Mouse (Mus musculus): ENCODE measurements around the gene Mad1l1. TPM values are rescaled to one million over a fixed set of nuclear protein-coding genes. Genes with fewer than 3 reads are reported as not detected.
A peak's percentile ranks its signal among the peaks of the same experiment; 100 is the strongest.

Mad1l1 gene
- polyA plus RNA-seq, 1 experiment, result 29.9 TPM

- DNase-seq (ENCODE audit: low read depth), result no peak
- TF ChIP-seq POLR2A (IDR thresholded peaks at IDR 0.05; ENCODE audit: borderline replicate concordance, extremely low read depth, insufficient read depth, insufficient read length, poor library complexity, severe bottlenecking), result no peak
- TF ChIP-seq CTCF (IDR thresholded peaks at IDR 0.05; ENCODE audit: borderline replicate concordance, extremely low read depth, insufficient read depth, insufficient read length), result no peak
These were observed 110.8 kb downstream of the Mad1l1 start for GRCm38 (mm10) chr5:140210417-140211184.

GRCm38 (mm10) chr5:140208743-140209409 is 112.5 kb downstream of the Mad1l1 start:
- no peak for TF ChIP-seq CTCF (IDR thresholded peaks at IDR 0.05; ENCODE audit: borderline replicate concordance, extremely low read depth, insufficient read depth, insufficient read length)
- no peak for TF ChIP-seq POLR2A (IDR thresholded peaks at IDR 0.05; ENCODE audit: borderline replicate concordance, extremely low read depth, insufficient read depth, insufficient read length, poor library complexity, severe bottlenecking)
- DNase-seq (ENCODE audit: low read depth), result peak; percentile 76

- TF ChIP-seq POLR2A (IDR thresholded peaks at IDR 0.05; ENCODE audit: borderline replicate concordance, extremely low read depth, insufficient read depth, insufficient read length, poor library complexity, severe bottlenecking), result no peak
- no peak for TF ChIP-seq CTCF (IDR thresholded peaks at IDR 0.05; ENCODE audit: borderline replicate concordance, extremely low read depth, insufficient read depth, insufficient read length)
- peak; percentile 14 for DNase-seq (ENCODE audit: low read depth)
These were observed 114.3 kb downstream of the Mad1l1 start for GRCm38 (mm10) chr5:140206726-140207703.

- no peak for TF ChIP-seq CTCF (IDR thresholded peaks at IDR 0.05; ENCODE audit: borderline replicate concordance, extremely low read depth, insufficient read depth, insufficient read length)
- DNase-seq (ENCODE audit: low read depth), result no peak
These were observed 115.4 kb downstream of the Mad1l1 start for GRCm38 (mm10) chr5:140205991-140206390.

- TF ChIP-seq POLR2A (IDR thresholded peaks at IDR 0.05; ENCODE audit: borderline replicate concordance, extremely low read depth, insufficient read depth, insufficient read length, poor library complexity, severe bottlenecking) (no peak), CTCF (IDR thresholded peaks at IDR 0.05; ENCODE audit: borderline replicate concordance, extremely low read depth, insufficient read depth, insufficient read length) (no peak)
- no peak for DNase-seq (ENCODE audit: low read depth)
These were observed 116.9 kb downstream of the Mad1l1 start for GRCm38 (mm10) chr5:140204465-140204864.

- TF ChIP-seq POLR2A (IDR thresholded peaks at IDR 0.05; ENCODE audit: borderline replicate concordance, extremely low read depth, insufficient read depth, insufficient read length, poor library complexity, severe bottlenecking), result no peak
- TF ChIP-seq CTCF (IDR thresholded peaks at IDR 0.05; ENCODE audit: borderline replicate concordance, extremely low read depth, insufficient read depth, insufficient read length), result no peak
These were observed 117.3 kb downstream of the Mad1l1 start for GRCm38 (mm10) chr5:140204037-140204436.

GRCm38 (mm10) chr5:140202451-140202850 is 118.9 kb downstream of the Mad1l1 start:
- no peak for DNase-seq (ENCODE audit: low read depth)
- TF ChIP-seq POLR2A (IDR thresholded peaks at IDR 0.05; ENCODE audit: borderline replicate concordance, extremely low read depth, insufficient read depth, insufficient read length, poor library complexity, severe bottlenecking), result no peak
- no peak for TF ChIP-seq CTCF (IDR thresholded peaks at IDR 0.05; ENCODE audit: borderline replicate concordance, extremely low read depth, insufficient read depth, insufficient read length)

More at GRCm38 (mm10) chr5:140204037-140204436, 117.3 kb downstream of the Mad1l1 start:
- no peak for DNase-seq (ENCODE audit: low read depth)

GRCm38 (mm10) chr5:140201566-140201965 is 119.8 kb downstream of the Mad1l1 start:
- TF ChIP-seq CTCF (IDR thresholded peaks at IDR 0.05; ENCODE audit: borderline replicate concordance, extremely low read depth, insufficient read depth, insufficient read length), result no peak
- TF ChIP-seq POLR2A (IDR thresholded peaks at IDR 0.05; ENCODE audit: borderline replicate concordance, extremely low read depth, insufficient read depth, insufficient read length, poor library complexity, severe bottlenecking), result no peak

GRCm38 (mm10) chr5:140201109-140201508 is 120.2 kb downstream of the Mad1l1 start:
- TF ChIP-seq POLR2A (IDR thresholded peaks at IDR 0.05; ENCODE audit: borderline replicate concordance, extremely low read depth, insufficient read depth, insufficient read length, poor library complexity, severe bottlenecking) (no peak), CTCF (IDR thresholded peaks at IDR 0.05; ENCODE audit: borderline replicate concordance, extremely low read depth, insufficient read depth, insufficient read length) (no peak)
- DNase-seq (ENCODE audit: low read depth), result no peak

More at GRCm38 (mm10) chr5:140201566-140201965, 119.8 kb downstream of the Mad1l1 start:
- DNase-seq (ENCODE audit: low read depth), result no peak

GRCm38 (mm10) chr5:140197705-140198104 is 123.6 kb downstream of the Mad1l1 start:
- TF ChIP-seq POLR2A (IDR thresholded peaks at IDR 0.05; ENCODE audit: borderline replicate concordance, extremely low read depth, insufficient read depth, insufficient read length, poor library complexity, severe bottlenecking) (no peak), CTCF (IDR thresholded peaks at IDR 0.05; ENCODE audit: borderline replicate concordance, extremely low read depth, insufficient read depth, insufficient read length) (peak; percentile 75)
- peak; percentile 64 for DNase-seq (ENCODE audit: low read depth)

- no peak for TF ChIP-seq POLR2A (IDR thresholded peaks at IDR 0.05; ENCODE audit: borderline replicate concordance, extremely low read depth, insufficient read depth, insufficient read length, poor library complexity, severe bottlenecking)
- TF ChIP-seq CTCF (IDR thresholded peaks at IDR 0.05; ENCODE audit: borderline replicate concordance, extremely low read depth, insufficient read depth, insufficient read length), result no peak
- DNase-seq (ENCODE audit: low read depth), result no peak
These were observed 124.9 kb downstream of the Mad1l1 start for GRCm38 (mm10) chr5:140196446-140196845.
